Mouse (Mus musculus) layer of hippocampus, postnatal 10 days (tissue): ENCODE results near the gene Numbl. TPM values are rescaled to one million over a fixed set of nuclear protein-coding genes. Genes with fewer than 3 reads are reported as not detected.

Source experiments
- DNase-seq, 2 experiments: peaks; one replicate each; pipeline ENCODE4 v3.0.0; 2021; ENCODE audit warnings: low spot score in 2 of 2
- total RNA-seq, 2 experiments: library from RNA; stranded (reverse); gene quantifications; 2 replicates each; pipeline ENCODE4 v1.2.3; 2021

The Numbl gene
- total RNA-seq, 2 experiments from 2014 or later: 126 to 127 TPM

GRCm38 (mm10) chr7:27322291-27322690 lies 64.1 kb downstream of the Numbl start:
- DNase-seq: no peak

GRCm38 (mm10) chr7:27323001-27323400 lies 64.8 kb downstream of the Numbl start:
- DNase-seq: no peak

- DNase-seq: no peak
These were observed 65.9 kb downstream of the Numbl start for GRCm38 (mm10) chr7:27324161-27324560.

DNA sequence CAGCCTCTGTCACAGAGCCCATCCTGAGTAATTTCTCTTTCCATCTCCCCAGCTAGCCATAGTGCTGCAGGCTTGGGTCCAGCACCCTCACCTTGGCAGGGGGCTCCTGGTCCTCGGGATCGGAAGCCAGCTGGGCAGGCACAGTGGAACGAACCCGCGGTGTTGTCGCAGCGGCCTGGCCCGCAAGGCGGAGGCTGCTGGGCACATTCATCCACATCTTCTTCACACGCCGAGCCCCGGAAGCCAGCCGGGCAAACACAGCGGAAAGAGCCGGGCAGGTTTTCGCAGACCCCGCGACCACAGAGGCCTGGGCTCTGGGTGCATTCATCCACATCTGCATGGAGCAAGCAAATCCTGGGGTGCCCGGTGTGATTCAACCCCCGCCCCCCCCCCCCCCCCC lies 66.7 kb downstream of the Numbl start:
- no peak for DNase-seq

GRCm38 (mm10) chr7:27325697-27326096 lies 67.5 kb downstream of the Numbl start:
- no peak for DNase-seq

DNA sequence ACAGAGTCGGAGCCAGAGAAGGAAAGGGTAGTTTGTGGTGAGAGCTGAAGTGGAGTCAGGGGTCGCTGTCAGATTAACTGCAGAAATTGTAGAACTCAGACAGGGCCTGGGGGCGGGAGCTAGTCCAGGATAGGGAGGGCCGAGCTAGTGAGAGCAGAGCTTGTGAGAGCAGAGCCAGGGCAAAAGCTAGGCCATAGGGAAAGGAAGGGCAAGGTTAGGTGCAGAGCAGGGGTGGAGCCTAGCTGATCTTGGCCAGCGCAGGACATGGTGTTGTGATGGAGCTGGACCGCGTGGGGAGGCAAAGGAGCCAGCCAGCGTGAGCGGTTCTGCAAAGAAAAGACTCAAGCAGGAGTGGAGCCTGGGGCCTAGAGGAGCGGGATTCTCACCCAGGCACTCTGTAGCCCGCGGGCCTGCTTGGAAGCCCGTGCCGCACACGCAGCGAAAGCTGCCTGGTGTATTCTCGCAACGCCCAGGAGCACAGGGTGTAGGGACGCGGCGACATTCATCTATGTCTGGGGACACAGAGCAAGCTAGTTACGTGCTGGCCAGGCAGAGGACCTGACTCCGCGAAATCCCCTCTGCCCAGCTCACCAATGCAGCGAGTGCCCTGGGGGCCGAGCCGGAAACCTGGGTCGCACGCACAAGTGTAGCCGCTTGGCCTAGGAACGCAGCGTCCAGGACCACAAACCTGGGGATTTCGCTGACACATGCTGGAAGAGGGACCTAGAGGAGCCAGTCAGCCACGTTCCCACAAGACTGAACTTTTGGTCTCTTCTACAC lies 68.1 kb downstream of the Numbl start:
- DNase-seq: no peak

DNA sequence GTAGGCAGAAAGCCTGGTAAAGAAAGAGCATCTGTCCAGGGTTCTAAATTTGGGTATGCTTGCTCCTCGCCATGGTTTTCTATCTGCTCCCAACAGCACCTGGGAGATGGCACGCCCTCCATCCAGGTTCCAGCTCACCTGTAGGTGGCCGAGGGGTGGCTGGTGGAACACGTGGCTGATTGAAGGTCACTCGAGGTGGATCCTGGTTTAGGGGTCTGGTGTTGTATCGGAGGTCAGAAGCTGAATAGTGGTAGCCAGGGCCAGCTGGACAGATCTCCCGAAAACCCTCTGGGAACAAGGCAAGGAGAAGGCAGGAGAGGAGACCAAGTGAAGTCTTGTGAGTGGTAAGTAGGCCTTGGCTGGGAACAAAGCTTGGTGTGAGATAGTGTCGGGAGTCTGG lies 69.3 kb downstream of the Numbl start:
- no peak for DNase-seq

GRCm38 (mm10) chr7:27328161-27328560 lies 69.9 kb downstream of the Numbl start:
- no peak for DNase-seq

DNA sequence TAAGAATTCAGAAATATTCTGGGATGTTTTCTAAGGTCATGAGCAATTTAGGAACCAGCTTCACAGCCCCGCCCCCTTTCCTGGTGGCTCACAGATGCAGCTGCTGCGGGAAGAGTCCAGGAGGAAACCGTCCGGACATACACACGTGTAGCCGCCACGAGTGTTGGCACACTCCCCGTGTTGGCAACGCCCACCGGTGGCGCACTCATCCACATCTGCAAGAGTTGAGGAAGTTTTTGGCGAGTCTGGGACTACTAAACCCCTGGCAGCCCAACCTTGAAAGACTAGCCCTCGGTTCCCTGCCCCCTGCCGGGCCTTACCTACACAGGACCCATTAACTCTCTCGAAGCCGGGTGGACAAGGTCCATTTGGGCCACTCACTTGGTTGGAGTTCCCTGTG lies 70.4 kb downstream of the Numbl start:
- DNase-seq: no peak

- peak; percentile 88 to 90 for DNase-seq
These were observed 71.2 kb downstream of the Numbl start for GRCm38 (mm10) chr7:27329326-27329947.

- DNase-seq: no peak
These were observed 71.7 kb downstream of the Numbl start for GRCm38 (mm10) chr7:27329981-27330380.

DNA sequence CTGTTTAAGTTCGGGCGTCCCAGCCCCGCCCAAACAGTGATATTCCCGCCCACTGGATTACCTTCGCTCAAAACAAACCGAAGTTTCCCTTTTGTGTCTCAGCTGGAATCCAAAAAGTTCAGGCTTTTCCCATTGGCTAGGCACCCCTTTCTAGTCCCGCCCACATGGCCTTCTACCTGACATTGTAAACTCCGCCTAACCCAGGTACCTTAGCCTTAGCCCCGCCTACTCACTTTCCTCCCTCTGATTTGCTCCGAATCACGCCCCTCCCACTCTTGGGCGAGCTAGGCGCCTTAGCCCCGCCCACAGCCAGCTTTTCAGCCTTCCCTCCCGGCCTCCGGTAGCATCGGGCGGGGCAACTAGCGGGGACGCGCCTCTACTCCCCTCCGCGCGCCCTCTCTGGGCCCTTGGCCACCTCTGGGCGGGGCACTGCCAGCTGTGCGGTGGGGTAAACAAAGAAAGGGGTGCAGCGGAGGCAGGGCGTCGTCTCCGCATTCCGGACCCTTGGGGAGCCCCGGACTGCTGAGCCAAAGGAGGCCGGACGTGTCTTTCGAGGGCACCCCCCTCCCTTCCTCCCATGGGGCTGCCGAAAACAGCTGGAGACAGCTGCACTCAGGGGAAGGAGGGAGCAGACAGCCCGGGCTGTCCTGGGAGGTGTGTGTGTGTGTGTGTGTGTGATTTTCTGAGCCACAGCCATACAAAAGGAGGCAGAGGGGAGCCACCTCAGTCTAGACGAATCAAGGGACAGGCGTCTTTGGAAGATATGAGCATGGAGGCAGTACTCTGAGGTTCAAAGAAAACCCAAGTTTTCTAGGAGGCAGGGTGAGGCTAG lies 72.7 kb downstream of the Numbl start:
- DNase-seq: peak; percentile 65 to 69

DNA sequence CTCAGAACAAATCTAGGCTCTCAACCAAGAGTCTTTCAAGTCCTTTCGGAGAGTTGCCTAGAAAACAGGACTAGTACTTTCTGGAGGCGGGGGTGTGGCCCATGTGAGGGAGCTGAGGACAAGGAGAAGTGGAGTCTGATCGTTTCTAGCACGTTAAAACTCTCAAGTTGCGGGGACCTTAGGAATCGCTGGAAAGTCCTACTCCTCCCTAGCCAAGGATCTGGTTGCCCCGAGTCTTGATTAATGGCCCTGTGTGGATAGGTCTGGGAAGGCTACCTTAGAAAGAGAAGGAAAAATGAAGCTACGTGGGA lies 73.3 kb downstream of the Numbl start:
- no peak for DNase-seq

Other genes starting within 250 kb of the Numbl start
- gene Cyp2a12, start 229.4 kb upstream of the Numbl start, total RNA-seq: not detected
- under 1 TPM; 0.18 to 0.51 TPM for gene Cyp2f2, start 138.5 kb upstream of the Numbl start, total RNA-seq
- gene Cyp2t4, start 104.7 kb upstream of the Numbl start, total RNA-seq: not detected
- 10 to 100 TPM; 85.9 to 88.9 TPM for gene Egln2, start 91.6 kb upstream of the Numbl start, total RNA-seq
- 10 to 100 TPM; 76.6 to 84.2 TPM for gene Rab4b, start 79.5 kb upstream of the Numbl start, total RNA-seq
- gene Gm21983, start 77.3 kb upstream of the Numbl start, total RNA-seq: under 1 TPM in 1 of 2 experiments, not detected in 1; 0.75 TPM
- gene Mia, start 77.3 kb upstream of the Numbl start, total RNA-seq: 10 to 100 TPM; 10.9 to 13.9 TPM
- 10 to 100 TPM; 17.8 to 22.1 TPM for gene BC024978, start 62.7 kb upstream of the Numbl start, total RNA-seq
- gene Snrpa, start 62.2 kb upstream of the Numbl start, total RNA-seq: 10 to 100 TPM; 78.9 to 87.5 TPM
- gene Itpkc, start 29.8 kb upstream of the Numbl start, total RNA-seq: 10 to 100 TPM in 1 of 2 experiments, 1 to 10 TPM in 1; 9.5 to 10.8 TPM
- gene Coq8b, start 25.4 kb upstream of the Numbl start, total RNA-seq: 10 to 100 TPM; 26.9 to 29.5 TPM
- gene Ltbp4, start 79.3 kb downstream of the Numbl start, total RNA-seq: 10 to 100 TPM; 49.9 to 59.2 TPM
- 10 to 100 TPM; 24.9 to 29.9 TPM for gene Shkbp1, start 97.6 kb downstream of the Numbl start, total RNA-seq
- gene Gm20479, start 99.0 kb downstream of the Numbl start, total RNA-seq: not detected
- 100 to 1,000 TPM in 1 of 2 experiments, 10 to 100 TPM in 1; 89.6 to 105 TPM for gene Sptbn4, start 189.3 kb downstream of the Numbl start, total RNA-seq
- 10 to 100 TPM; 16.5 to 17.1 TPM for gene Blvrb, start 189.5 kb downstream of the Numbl start, total RNA-seq
- gene Sertad3, start 215.3 kb downstream of the Numbl start, total RNA-seq: 1 to 10 TPM; 3.6 to 3.8 TPM
- gene Sertad1, start 228.5 kb downstream of the Numbl start, total RNA-seq: 1 to 10 TPM; 4.5 TPM
- gene Prx, start 240.9 kb downstream of the Numbl start, total RNA-seq: 1 to 10 TPM; 1.1 to 1.5 TPM